Mouse (Mus musculus): ENCODE data around the gene Ppp1r18. TPM values are rescaled to one million over a fixed set of nuclear protein-coding genes. Genes with fewer than 3 reads are reported as not detected.

Gene Ppp1r18
- polyA plus RNA-seq, 1 experiment: 48.9 TPM

DNA sequence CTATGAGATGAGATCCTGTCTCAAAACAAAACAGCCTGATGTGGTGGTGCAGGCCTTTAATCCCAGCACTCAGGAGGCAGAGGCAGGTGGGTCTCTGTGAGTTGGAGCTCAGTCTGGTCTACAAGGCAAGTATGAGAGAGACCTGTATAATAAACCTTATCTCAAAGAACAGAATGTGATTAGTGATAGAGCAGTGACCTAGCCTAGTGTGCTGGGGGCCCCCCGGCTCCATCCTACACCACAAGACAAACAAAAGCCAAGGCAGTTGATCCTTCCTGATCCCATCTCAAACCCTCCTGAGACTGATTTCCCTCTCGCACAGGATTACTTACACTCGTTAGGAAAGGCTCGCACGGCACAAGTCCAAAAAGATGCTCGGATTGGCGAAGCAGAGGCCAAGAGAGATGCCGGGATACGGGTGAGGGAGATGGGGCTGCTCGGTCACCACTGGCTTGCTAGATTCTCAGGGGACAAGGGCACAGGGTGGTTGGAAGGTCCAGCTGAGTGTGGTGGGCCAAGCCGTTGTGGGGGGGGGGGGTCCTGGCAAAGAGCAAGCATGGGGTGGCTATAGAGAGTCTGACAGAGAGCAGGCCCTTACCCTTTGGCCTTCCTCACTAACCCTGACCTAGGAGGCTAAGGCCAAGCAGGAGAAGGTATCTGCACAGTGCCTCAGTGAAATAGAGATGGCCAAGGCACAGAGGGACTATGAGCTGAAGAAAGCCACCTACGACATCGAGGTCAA is 40.1 kb upstream of the Ppp1r18 start:
- no peak for DNase-seq (ENCODE audit: low read depth)
- no peak for TF ChIP-seq POLR2A (IDR thresholded peaks at IDR 0.05; ENCODE audit: borderline replicate concordance, extremely low read depth, insufficient read depth, insufficient read length, poor library complexity, severe bottlenecking)
- TF ChIP-seq CTCF (IDR thresholded peaks at IDR 0.05; ENCODE audit: borderline replicate concordance, extremely low read depth, insufficient read depth, insufficient read length): no peak

DNA sequence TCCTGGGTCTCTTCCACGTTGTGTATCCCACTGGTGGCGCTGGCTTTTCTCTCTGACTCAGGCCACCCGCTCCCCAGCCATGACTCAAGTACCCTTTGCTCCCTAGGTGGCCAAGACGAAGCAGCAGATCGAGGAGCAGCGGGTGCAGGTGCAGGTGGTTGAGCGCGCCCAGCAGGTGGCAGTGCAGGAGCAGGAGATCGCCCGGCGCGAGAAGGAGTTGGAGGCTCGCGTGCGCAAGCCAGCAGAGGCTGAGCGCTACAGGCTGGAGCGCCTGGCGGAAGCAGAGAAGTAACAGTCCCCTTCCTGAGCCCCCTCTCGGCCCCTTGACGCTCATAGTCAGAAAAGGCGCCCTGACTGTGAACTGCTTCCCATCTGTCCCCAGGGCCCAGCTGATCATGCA is 35.7 kb upstream of the Ppp1r18 start:
- peak; percentile 89 for TF ChIP-seq CTCF (IDR thresholded peaks at IDR 0.05; ENCODE audit: borderline replicate concordance, extremely low read depth, insufficient read depth, insufficient read length)
- no peak for TF ChIP-seq POLR2A (IDR thresholded peaks at IDR 0.05; ENCODE audit: borderline replicate concordance, extremely low read depth, insufficient read depth, insufficient read length, poor library complexity, severe bottlenecking)
- DNase-seq (ENCODE audit: low read depth): peak; percentile 89

DNA sequence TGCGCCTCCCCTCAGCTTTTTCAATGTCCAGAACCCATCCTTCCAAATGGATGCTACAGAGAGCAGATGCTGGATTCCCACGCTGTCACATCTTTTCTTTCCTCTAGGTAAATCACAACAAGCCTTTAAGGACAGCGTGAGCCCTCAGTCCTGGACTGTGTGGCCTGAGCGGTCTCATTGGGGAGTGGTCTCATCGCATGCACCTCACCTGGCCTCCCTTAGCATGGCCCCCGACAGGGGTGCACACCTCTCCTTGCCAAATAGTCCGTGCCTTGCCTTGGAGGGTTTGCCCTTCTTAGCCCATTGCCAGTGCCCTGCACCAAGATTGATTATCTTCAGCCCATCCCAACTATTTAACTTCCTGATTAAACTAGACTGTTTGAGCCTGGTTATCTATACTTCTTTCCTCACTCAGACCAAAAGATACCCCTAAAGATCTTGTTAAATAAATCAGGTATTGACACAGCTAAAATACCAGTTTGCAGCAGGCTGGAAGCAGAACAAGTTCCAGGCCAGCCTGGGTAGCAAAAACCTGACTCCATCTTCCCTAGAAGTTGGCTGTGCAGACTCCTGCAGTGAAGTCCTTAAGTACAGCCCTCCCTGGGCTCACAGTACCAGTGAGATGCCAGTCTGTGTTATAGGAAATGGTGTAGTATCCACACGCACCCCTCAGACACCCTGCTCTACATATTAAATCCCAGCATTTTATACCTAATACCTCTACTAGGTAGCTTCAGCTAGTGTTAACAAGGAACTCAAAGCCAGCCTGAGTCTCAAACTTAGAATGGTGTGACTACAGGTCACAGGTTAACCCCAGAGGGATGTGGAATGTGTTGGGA is 32.8 kb upstream of the Ppp1r18 start:
- no peak for DNase-seq (ENCODE audit: low read depth)
- TF ChIP-seq CTCF (IDR thresholded peaks at IDR 0.05; ENCODE audit: borderline replicate concordance, extremely low read depth, insufficient read depth, insufficient read length): no peak

DNA sequence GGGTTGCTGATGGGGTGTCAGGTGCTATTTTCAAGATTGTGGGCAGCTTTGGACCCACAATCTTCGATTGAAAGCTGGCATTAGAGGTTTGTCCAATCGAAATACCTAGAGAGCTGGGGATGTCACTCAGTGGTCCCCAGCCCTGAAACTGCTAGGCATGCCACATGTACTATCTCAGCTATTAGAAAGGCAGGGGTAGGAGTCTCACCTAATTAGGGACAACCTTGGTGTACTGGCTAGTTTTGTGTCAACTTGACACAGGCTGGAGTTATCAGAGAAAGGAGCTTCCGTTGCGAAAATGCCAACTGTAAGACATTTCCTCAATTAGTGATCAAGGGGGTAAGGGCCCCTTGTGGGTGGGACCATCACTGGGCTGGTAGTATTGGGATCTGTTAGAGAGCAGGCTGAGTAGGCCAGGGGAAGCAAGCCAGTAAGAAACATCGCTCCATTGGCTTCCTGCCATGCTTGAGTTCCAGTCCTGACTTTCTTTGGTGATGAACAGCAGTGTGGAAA is 32.1 kb upstream of the Ppp1r18 start:
- no peak for DNase-seq (ENCODE audit: low read depth)
- TF ChIP-seq CTCF (IDR thresholded peaks at IDR 0.05; ENCODE audit: borderline replicate concordance, extremely low read depth, insufficient read depth, insufficient read length) (no peak), POLR2A (IDR thresholded peaks at IDR 0.05; ENCODE audit: borderline replicate concordance, extremely low read depth, insufficient read depth, insufficient read length, poor library complexity, severe bottlenecking) (no peak)

DNA sequence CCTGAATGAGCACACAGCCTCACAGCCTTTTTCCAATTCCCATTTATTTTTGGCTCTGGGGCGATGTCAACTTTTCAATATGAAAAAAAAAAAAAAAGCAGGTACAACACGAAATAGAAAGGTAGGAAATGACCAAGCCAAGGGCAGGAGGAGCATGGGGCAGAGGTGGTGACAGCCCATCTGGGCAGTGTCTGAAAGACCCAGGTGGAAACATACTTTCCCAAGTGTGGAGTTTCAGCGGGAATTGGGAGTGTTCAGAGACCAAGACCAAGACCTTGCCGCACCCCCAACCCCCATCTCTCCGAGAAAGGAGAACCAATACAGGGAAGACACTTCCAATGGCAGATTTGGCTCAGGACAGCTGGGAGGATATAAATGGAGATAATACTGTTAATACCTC is 31.5 kb upstream of the Ppp1r18 start:
- no peak for DNase-seq (ENCODE audit: low read depth)
- TF ChIP-seq POLR2A (IDR thresholded peaks at IDR 0.05; ENCODE audit: borderline replicate concordance, extremely low read depth, insufficient read depth, insufficient read length, poor library complexity, severe bottlenecking): no peak
- no peak for TF ChIP-seq CTCF (IDR thresholded peaks at IDR 0.05; ENCODE audit: borderline replicate concordance, extremely low read depth, insufficient read depth, insufficient read length)

DNA sequence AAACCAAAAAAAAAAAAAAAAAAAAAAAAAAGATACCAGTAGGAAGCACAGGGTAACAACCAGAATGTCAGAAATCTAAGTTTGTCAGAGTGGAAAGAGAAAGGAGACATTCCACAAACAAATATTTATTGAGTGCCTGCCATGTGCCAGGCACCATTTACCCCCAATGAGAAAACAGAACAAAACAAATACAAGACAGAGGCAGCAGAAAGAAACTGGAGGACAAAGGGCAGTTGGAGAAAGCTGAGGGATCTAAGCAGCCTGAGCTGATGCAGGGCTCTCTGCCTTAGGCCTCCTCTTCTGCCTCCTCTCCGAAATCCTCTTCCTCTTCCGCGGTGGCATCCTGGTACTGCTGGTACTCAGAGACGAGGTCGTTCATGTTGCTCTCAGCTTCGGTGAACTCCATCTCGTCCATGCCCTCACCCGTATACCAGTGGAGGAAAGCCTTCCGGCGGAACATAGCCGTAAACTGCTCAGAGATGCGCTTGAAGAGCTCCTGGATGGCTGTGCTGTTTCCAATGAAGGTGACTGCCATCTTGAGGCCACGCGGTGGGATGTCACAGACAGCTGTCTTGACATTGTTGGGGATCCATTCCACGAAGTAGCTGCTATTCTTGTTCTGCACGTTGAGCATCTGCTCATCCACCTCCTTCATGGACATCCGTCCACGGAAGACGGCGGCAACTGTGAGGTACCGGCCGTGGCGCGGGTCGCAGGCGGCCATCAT is 30.5 kb upstream of the Ppp1r18 start:
- TF ChIP-seq POLR2A (IDR thresholded peaks at IDR 0.05; ENCODE audit: borderline replicate concordance, extremely low read depth, insufficient read depth, insufficient read length, poor library complexity, severe bottlenecking): no peak
- peak; percentile 7; the same call in 1 of the 2 replicates for TF ChIP-seq CTCF (IDR thresholded peaks at IDR 0.05; ENCODE audit: borderline replicate concordance, extremely low read depth, insufficient read depth, insufficient read length)
- peak; percentile 41 for DNase-seq (ENCODE audit: low read depth)

DNA sequence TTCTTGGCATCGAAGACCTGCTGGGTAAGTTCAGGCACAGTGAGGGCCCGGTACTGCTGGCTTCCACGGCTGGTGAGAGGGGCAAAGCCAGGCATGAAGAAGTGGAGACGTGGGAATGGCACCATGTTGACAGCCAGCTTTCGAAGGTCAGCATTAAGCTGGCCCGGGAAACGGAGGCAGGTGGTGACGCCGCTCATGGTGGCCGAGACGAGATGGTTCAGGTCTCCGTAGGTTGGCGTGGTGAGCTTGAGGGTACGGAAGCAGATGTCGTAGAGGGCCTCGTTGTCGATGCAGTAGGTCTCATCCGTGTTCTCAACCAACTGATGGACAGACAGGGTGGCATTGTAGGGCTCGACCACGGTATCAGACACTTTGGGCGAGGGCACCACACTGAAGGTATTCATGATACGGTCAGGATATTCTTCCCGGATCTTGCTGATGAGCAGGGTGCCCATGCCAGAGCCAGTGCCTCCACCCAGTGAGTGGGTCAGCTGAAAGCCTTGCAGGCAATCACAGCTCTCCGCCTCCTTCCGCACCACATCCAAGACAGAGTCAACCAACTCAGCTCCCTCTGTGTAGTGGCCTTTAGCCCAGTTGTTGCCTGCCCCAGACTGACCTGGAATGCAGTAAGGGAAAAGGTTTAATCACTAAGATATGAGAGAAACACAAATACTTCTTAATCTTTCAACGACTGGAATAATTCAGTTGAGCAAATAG is 29.8 kb upstream of the Ppp1r18 start:
- TF ChIP-seq POLR2A (IDR thresholded peaks at IDR 0.05; ENCODE audit: borderline replicate concordance, extremely low read depth, insufficient read depth, insufficient read length, poor library complexity, severe bottlenecking) (no peak), CTCF (IDR thresholded peaks at IDR 0.05; ENCODE audit: borderline replicate concordance, extremely low read depth, insufficient read depth, insufficient read length) (no peak)
- DNase-seq (ENCODE audit: low read depth): no peak

DNA sequence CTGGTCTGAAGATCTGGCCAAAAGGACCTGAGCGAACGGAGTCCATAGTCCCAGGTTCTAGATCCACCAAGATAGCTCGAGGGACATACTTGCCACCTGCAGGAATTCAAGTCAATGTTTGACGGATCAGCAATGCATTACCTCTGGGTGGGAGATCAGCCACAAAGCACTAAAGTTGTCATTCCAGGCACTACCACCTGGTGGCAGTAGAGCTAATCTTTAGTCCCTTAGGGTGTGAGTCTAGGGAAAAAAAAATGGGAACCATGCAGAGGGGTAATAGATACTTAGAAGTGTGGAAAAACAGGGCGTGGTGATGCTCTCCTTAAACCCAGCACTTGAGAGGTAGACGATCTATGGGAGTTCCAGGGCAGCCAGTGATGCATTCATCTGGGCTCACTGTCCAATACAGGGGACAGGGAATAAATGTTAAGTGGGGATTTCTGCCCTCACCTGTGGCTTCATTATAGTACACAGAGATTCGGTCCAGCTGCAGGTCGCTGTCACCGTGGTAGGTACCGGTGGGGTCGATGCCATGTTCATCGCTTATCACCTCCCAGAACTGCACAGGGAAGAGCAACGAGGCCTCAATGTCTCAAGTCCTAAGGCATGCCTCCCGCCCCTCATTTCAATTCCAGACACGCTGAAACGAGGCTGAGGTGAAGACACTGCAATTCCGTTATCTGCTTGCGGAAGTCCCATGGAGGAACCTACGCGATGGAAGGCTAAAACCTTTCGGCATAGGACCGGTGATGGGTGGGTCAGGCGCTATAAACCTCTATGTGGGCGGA is 29.0 kb upstream of the Ppp1r18 start:
- no peak for TF ChIP-seq POLR2A (IDR thresholded peaks at IDR 0.05; ENCODE audit: borderline replicate concordance, extremely low read depth, insufficient read depth, insufficient read length, poor library complexity, severe bottlenecking)
- TF ChIP-seq CTCF (IDR thresholded peaks at IDR 0.05; ENCODE audit: borderline replicate concordance, extremely low read depth, insufficient read depth, insufficient read length): peak; percentile 72; the same call in 1 of the 2 replicates
- peak; percentile 93 for DNase-seq (ENCODE audit: low read depth)

DNA sequence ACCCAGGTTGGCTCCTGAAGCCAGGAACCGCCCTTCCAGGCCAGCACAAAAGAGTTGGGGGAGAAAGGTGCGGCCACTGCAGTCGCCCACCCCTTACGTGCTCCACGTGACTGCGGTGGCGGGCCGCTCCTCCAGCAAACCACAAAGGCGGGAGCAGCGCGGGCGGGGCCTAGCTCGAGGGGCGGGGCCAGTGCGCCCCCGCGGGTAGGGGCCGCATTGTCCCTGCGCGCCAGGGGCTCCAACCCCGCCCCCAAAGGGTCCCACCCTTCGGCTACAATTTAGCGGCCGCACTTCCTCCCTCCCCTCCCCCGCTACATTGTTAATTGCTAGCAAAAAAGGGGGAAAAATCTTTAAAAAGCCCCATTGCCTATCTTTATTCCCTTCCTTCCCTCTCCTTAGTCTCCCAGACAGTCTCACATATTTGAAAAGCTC is 28.4 kb upstream of the Ppp1r18 start:
- peak; percentile 96 for DNase-seq (ENCODE audit: low read depth)
- TF ChIP-seq CTCF (IDR thresholded peaks at IDR 0.05; ENCODE audit: borderline replicate concordance, extremely low read depth, insufficient read depth, insufficient read length) (no peak), POLR2A (IDR thresholded peaks at IDR 0.05; ENCODE audit: borderline replicate concordance, extremely low read depth, insufficient read depth, insufficient read length, poor library complexity, severe bottlenecking) (0 out of 2 replicates have a peak, but pooled peaks have one; percentile 24)

DNA sequence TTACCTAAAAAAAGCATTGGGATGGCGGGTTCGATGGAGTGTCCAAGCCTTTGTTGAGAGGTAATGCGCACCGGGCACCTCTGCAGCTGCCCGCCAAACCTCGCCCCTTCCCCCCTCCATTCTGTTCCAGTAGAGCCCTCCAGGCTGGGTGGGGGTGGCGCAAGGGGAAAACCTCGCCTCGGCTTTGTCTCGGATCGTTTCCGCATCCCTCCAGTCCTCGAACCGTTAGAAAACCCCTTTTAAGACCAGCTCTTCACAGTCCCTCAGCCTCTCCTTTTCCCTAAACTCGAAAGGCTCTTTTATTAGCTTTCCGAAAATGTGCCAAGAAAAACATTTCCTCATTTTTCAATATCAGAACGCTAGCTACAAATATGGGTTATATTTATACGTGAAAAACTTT is 27.9 kb upstream of the Ppp1r18 start:
- TF ChIP-seq CTCF (IDR thresholded peaks at IDR 0.05; ENCODE audit: borderline replicate concordance, extremely low read depth, insufficient read depth, insufficient read length) (no peak), POLR2A (IDR thresholded peaks at IDR 0.05; ENCODE audit: borderline replicate concordance, extremely low read depth, insufficient read depth, insufficient read length, poor library complexity, severe bottlenecking) (no peak)
- DNase-seq (ENCODE audit: low read depth): peak; percentile 71
